Mouse (Mus musculus) B cell, adult 62 days (primary cell): Measurements from ENCODE around the gene Plekhb2. TPM values are rescaled to one million over a fixed set of nuclear protein-coding genes. Genes with fewer than 3 reads are reported as not detected.

Experiments used
- total RNA-seq: library from RNA; stranded (reverse); gene quantifications from 4 replicates; pipeline ENCODE4 v1.2.4, GENCODE M21; 2023

Gene Plekhb2
- total RNA-seq, result 34.9 to 42.5 TPM (median 41.5 TPM) in 4 replicates

DNA sequence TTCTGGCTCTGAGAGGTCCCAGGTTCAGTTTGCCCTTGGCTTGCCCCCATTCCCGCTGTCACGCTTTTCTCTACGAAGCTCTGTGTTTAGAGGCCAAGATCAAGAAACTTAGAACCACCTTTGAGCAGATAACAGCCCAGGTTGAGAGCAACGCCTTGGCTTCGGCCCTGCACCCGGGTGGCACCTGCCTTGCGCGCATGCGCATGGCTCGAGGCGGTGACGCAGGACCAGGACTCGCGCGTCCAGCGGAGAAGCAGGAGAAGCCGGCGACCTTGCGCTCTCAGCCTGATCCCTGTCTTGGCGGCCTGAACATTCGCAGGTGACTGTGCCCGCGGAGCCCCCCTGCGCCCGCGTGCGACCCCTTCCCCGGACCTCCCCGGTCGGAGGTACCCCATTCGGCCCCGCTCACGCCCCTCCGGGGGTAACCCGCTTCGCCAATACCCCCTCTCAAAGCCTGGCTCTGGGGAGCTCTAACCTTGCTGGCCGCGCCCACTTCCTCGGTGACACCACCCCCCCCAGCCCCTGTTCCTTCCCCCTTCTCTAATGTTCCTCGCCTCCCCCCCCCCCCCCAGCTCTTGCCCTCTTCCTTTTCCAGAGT is at the start of gene Plekhb2:
Gene Plekhb2 (plus strand): TSS at position 232 of the 598 bp plus-strand sequence.

DNA sequence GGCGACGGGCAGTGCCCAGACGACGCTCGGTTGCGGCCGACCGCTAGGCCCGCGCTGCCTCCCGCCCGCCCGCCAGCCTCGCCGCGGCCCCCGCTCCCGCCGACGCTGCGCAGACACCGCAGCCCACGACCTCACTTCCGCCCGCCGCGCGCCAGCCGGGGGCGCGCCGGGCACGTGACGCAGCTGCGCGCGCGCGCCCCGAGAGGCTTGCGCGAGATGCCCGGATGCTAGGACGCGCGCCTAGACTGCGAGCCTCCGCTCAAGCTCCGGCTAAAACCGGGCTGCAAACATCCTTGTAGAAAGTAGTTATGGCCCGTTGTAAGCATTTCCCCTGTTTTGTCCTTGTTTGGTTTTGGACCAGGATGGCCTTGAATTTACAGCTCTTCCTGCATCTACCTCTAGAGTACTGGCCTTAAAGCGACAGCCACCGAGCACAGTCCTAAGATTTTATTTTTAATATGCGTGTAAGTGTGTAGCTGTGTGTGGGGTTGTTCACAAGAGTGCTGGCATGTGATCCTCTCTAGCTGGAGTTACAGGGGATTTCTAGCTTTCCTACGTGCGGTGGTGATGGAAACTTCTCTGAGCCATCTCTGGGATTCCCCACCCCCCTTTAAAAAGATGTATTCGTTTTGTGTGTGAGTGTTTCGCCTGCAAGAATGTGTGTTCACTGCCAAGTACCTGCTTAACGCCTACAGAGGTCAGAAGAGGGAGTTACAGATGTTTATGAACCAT is 6.7 kb upstream of the Plekhb2 start, which contains the start of gene Fam168b:
Gene Fam168b (minus strand): TSS at position 179 of the 732 bp plus-strand sequence.

Other genes starting within 250 kb of the Plekhb2 start
- 203 to 231 TPM (median 217 TPM) in 4 replicates for gene Fam168b, start 6.9 kb upstream of the Plekhb2 start, total RNA-seq